Mouse (Mus musculus) intestine, embryonic 15.5 days (tissue): ENCODE measurements around the gene Itgb2l. TPM values are rescaled to one million over a fixed set of nuclear protein-coding genes. Genes with fewer than 3 reads are reported as not detected.

ENCODE experiments used
- ATAC-seq: fragments of 200-750 bp; cut with Nextera tagmentation; 2 replicates; pipeline ENCODE4 v1.8.0; 2017; ENCODE audit warnings: moderate TSS enrichment, moderate library complexity
- H3K27ac ChIP-seq: fragments of 300-500 bp; sonication (generic); 2 replicates; pipeline ENCODE4 v1.5.1; 2015; ENCODE audit warnings: mild to moderate bottlenecking, inconsistent platforms
- H3K27me3 ChIP-seq: fragments of 300-500 bp; sonication (generic); replicated peaks from 2 replicates; pipeline ENCODE4 v1.6.1; 2015; ENCODE audit warnings: inconsistent platforms
- H3K36me3 ChIP-seq: fragments of 300-500 bp; sonication (generic); 2 replicates; pipeline ENCODE4 v1.6.1; 2015; ENCODE audit warnings: inconsistent platforms
- H3K4me1 ChIP-seq: fragments of 300-500 bp; sonication (generic); replicated peaks from 2 replicates; pipeline ENCODE4 v1.6.1; 2015; ENCODE audit warnings: inconsistent platforms
- H3K4me2 ChIP-seq: fragments of 300-500 bp; sonication (generic); replicated peaks from 2 replicates; pipeline ENCODE4 v1.6.1; 2015; ENCODE audit warnings: mild to moderate bottlenecking, inconsistent platforms
- H3K4me3 ChIP-seq: fragments of 300-500 bp; sonication (generic); replicated peaks from 2 replicates; pipeline ENCODE4 v1.5.1; 2015; ENCODE audit warnings: inconsistent platforms
- H3K9ac ChIP-seq: fragments of 300-500 bp; sonication (generic); 2 replicates; pipeline ENCODE4 v1.6.1; 2015; ENCODE audit warnings: inconsistent platforms
- H3K9me3 ChIP-seq: fragments of 300-500 bp; sonication (generic); 2 replicates; pipeline ENCODE4 v1.6.1; 2016; ENCODE audit warnings: inconsistent platforms
- WGBS: fragments of 180-500 bp; shearing (Covaris S2); methylation state at CpG from one replicate; pipeline ENCODE4 v1.1.7; 2015; 5-methylcytosine and 5-hydroxymethylcytosine counted together
- polyA plus RNA-seq: library from polyadenylated mRNA; unstranded; fragments of >200 nt; fragmentation: Nextera tagmentation; extraction: Ambion mirVana; gene quantifications from 2 replicates; pipeline ENCODE4 v1.2.1, GENCODE M21; 2015

Gene Itgb2l
- polyA plus RNA-seq, 1 experiment from 2014 or later: 0.26 TPM

GRCm38 (mm10) chr16:96425044-96425443 is 18.4 kb downstream of the Itgb2l start:
- Histone ChIP-seq H3K27me3 (no peaks in the 10 kb centered on the region), H3K36me3 (no peaks in the 10 kb centered on the region), H3K9me3 (no peaks in the 10 kb centered on the region), H3K27ac (no peak overlapping the region), H3K4me3 (no peak overlapping the region), H3K9ac (no peak overlapping the region), H3K4me1 (no peaks in the 10 kb centered on the region), H3K4me2 (no peak overlapping the region)
- 76% methylated on average over 2 of the region's 2 CpGs for WGBS
- ATAC-seq: no peak

- WGBS: 26% methylated on average over 4 of the region's 4 CpGs
- Histone ChIP-seq H3K4me1 (no peaks in the 10 kb centered on the region), H3K9ac (no peak overlapping the region), H3K4me2 (no peak overlapping the region), H3K9me3 (no peaks in the 10 kb centered on the region), H3K27me3 (no peaks in the 10 kb centered on the region), H3K36me3 (no peaks in the 10 kb centered on the region), H3K27ac (no peak overlapping the region), H3K4me3 (no peak overlapping the region)
- ATAC-seq: no peak
Measured at GRCm38 (mm10) chr16:96408064-96408465, 35.4 kb downstream of the Itgb2l start.

GRCm38 (mm10) chr16:96406312-96406711 is 37.1 kb downstream of the Itgb2l start:
- Histone ChIP-seq H3K27ac (no peak overlapping the region), H3K27me3 (no peaks in the 10 kb centered on the region), H3K4me2 (no peak overlapping the region), H3K9me3 (no peaks in the 10 kb centered on the region), H3K36me3 (no peaks in the 10 kb centered on the region), H3K9ac (no peak overlapping the region), H3K4me3 (no peak overlapping the region), H3K4me1 (no peaks in the 10 kb centered on the region)
- 57% methylated on average over 4 of the region's 4 CpGs for WGBS
- ATAC-seq: no peak

GRCm38 (mm10) chr16:96402294-96402693 is 41.1 kb downstream of the Itgb2l start:
- no peak for ATAC-seq
- no peaks in the 10 kb centered on the region for H3K9me3 ChIP-seq
- 55% methylated on average over 6 of the region's 6 CpGs for WGBS
- H3K27me3 ChIP-seq: no peaks in the 10 kb centered on the region
- H3K9ac ChIP-seq: no peak overlapping the region
- no peak overlapping the region for H3K4me3 ChIP-seq
- no peaks in the 10 kb centered on the region for H3K36me3 ChIP-seq
- H3K4me2 ChIP-seq: no peak overlapping the region
- H3K4me1 ChIP-seq: no peaks in the 10 kb centered on the region
- no peak overlapping the region for H3K27ac ChIP-seq

- WGBS: 67% methylated on average over 4 of the region's 4 CpGs
- Histone ChIP-seq H3K9ac (no peak overlapping the region), H3K4me1 (no peaks in the 10 kb centered on the region), H3K4me2 (no peak overlapping the region), H3K36me3 (no peaks in the 10 kb centered on the region), H3K27ac (no peak overlapping the region), H3K27me3 (no peaks in the 10 kb centered on the region), H3K4me3 (no peak overlapping the region), H3K9me3 (no peaks in the 10 kb centered on the region)
- no peak for ATAC-seq
Measured at GRCm38 (mm10) chr16:96400046-96400445, 43.4 kb downstream of the Itgb2l start.

GRCm38 (mm10) chr16:96398806-96399205 is 44.6 kb downstream of the Itgb2l start:
- H3K4me2 ChIP-seq: no peak overlapping the region
- no peak for ATAC-seq
- no peaks in the 10 kb centered on the region for H3K27me3 ChIP-seq
- H3K4me1 ChIP-seq: no peaks in the 10 kb centered on the region
- H3K36me3 ChIP-seq: no peaks in the 10 kb centered on the region
- H3K9ac ChIP-seq: no peak overlapping the region
- no peak overlapping the region for H3K4me3 ChIP-seq
- WGBS: 40% methylated on average over 3 of the region's 3 CpGs
- no peak overlapping the region for H3K27ac ChIP-seq
- H3K9me3 ChIP-seq: no peaks in the 10 kb centered on the region

GRCm38 (mm10) chr16:96396013-96396650 is 47.3 kb downstream of the Itgb2l start:
- WGBS: 71% methylated on average over 9 of the region's 9 CpGs
- Histone ChIP-seq H3K4me2 (no peak overlapping the region), H3K9me3 (no peaks in the 10 kb centered on the region), H3K4me3 (no peak overlapping the region), H3K27me3 (no peaks in the 10 kb centered on the region), H3K9ac (no peak overlapping the region), H3K27ac (no peak overlapping the region), H3K4me1 (no peaks in the 10 kb centered on the region), H3K36me3 (no peaks in the 10 kb centered on the region)
- ATAC-seq: no peak

GRCm38 (mm10) chr16:96395516-96395915 is 47.9 kb downstream of the Itgb2l start:
- 74% methylated on average over 4 of the region's 4 CpGs for WGBS
- no peak for ATAC-seq
- H3K4me1 ChIP-seq: no peaks in the 10 kb centered on the region

GRCm38 (mm10) chr16:96391070-96391469 is 52.3 kb downstream of the Itgb2l start:
- H3K27ac ChIP-seq: no peak overlapping the region
- no peaks in the 10 kb centered on the region for H3K9me3 ChIP-seq
- H3K9ac ChIP-seq: no peak overlapping the region
- no peak overlapping the region for H3K4me2 ChIP-seq
- H3K36me3 ChIP-seq: no peaks in the 10 kb centered on the region
- no peak overlapping the region for H3K4me3 ChIP-seq
- H3K4me1 ChIP-seq: no peaks in the 10 kb centered on the region
- H3K27me3 ChIP-seq: no peaks in the 10 kb centered on the region
- ATAC-seq: no peak

More at GRCm38 (mm10) chr16:96395516-96395915, 47.9 kb downstream of the Itgb2l start:
- H3K4me2 ChIP-seq: no peak overlapping the region
- H3K27ac ChIP-seq: no peak overlapping the region
- no peak overlapping the region for H3K9ac ChIP-seq
- H3K4me3 ChIP-seq: no peak overlapping the region
- H3K27me3 ChIP-seq: no peaks in the 10 kb centered on the region
- no peaks in the 10 kb centered on the region for H3K36me3 ChIP-seq
- no peaks in the 10 kb centered on the region for H3K9me3 ChIP-seq

- Histone ChIP-seq H3K4me2 (no peak overlapping the region), H3K9me3 (no peaks in the 10 kb centered on the region), H3K4me1 (no peaks in the 10 kb centered on the region), H3K36me3 (no peaks in the 10 kb centered on the region), H3K9ac (no peak overlapping the region), H3K27me3 (no peaks in the 10 kb centered on the region), H3K27ac (no peak overlapping the region), H3K4me3 (no peak overlapping the region)
- ATAC-seq: no peak
- WGBS: 60% methylated on average over 5 of the region's 5 CpGs
Measured at GRCm38 (mm10) chr16:96388481-96388880, 54.9 kb downstream of the Itgb2l start.

- no peak for ATAC-seq
- no peaks in the 10 kb centered on the region for H3K36me3 ChIP-seq
- 83% methylated on average over 6 of the region's 6 CpGs for WGBS
- H3K4me3 ChIP-seq: no peak overlapping the region
- H3K27ac ChIP-seq: no peak overlapping the region
- H3K9me3 ChIP-seq: no peaks in the 10 kb centered on the region
- H3K4me1 ChIP-seq: no peaks in the 10 kb centered on the region
- H3K9ac ChIP-seq: no peak overlapping the region
- no peak overlapping the region for H3K4me2 ChIP-seq
- H3K27me3 ChIP-seq: no peaks in the 10 kb centered on the region
Measured at GRCm38 (mm10) chr16:96387685-96388371, 55.6 kb downstream of the Itgb2l start.

GRCm38 (mm10) chr16:96384741-96385140 is 58.7 kb downstream of the Itgb2l start:
- no peak overlapping the region for H3K4me3 ChIP-seq
- H3K27ac ChIP-seq: no peak overlapping the region
- no peak for ATAC-seq
- H3K36me3 ChIP-seq: no peaks in the 10 kb centered on the region
- no peaks in the 10 kb centered on the region for H3K9me3 ChIP-seq
- no peak overlapping the region for H3K4me2 ChIP-seq
- no peaks in the 10 kb centered on the region for H3K27me3 ChIP-seq
- H3K4me1 ChIP-seq: no peaks in the 10 kb centered on the region
- no peak overlapping the region for H3K9ac ChIP-seq
